Mouse (Mus musculus) forebrain, embryonic 14.5 days (tissue): ENCODE measurements around the gene Cdyl. TPM values are rescaled to one million over a fixed set of nuclear protein-coding genes. Genes with fewer than 3 reads are reported as not detected.

Source experiments
- ATAC-seq: fragments of 200-750 bp; cut with Nextera tagmentation; 2 replicates; pipeline ENCODE4 v1.8.0; 2017; ENCODE audit warnings: mild to moderate bottlenecking, moderate library complexity
- DNase-seq: peaks from one replicate; pipeline ENCODE4 v3.0.0-alpha.2; 2015; ENCODE audit warnings: low spot score
- H3K27ac ChIP-seq: fragments of 300-500 bp; sonication (generic); 2 replicates; pipeline ENCODE4 v1.5.1; 2014; ENCODE audit warnings: low read depth, mild to moderate bottlenecking, control low read depth, low read length, moderate library complexity
- H3K27me3 ChIP-seq: fragments of 300-500 bp; sonication (generic); replicated peaks from 2 replicates; pipeline ENCODE4 v1.6.1; 2014; ENCODE audit warnings: low read length, control low read depth, mixed read lengths; ENCODE audit not compliant: control insufficient read depth, insufficient read depth
- H3K36me3 ChIP-seq: fragments of 300-500 bp; sonication (generic); 2 replicates; pipeline ENCODE4 v1.6.1; 2014; ENCODE audit warnings: low read length, control low read depth; ENCODE audit not compliant: control insufficient read depth, insufficient read depth
- H3K4me1 ChIP-seq: fragments of 300-500 bp; sonication (generic); 2 replicates; pipeline ENCODE4 v1.6.1; 2014; ENCODE audit warnings: antibody characterized with exemption, low read length, control low read depth; ENCODE audit not compliant: control insufficient read depth, insufficient read depth
- H3K4me2 ChIP-seq: fragments of 300-500 bp; sonication (generic); 2 replicates; pipeline ENCODE4 v1.6.1; 2014; ENCODE audit warnings: mild to moderate bottlenecking, control low read depth, low read length
- H3K4me3 ChIP-seq: fragments of 300-500 bp; sonication (generic); 2 replicates; pipeline ENCODE4 v1.5.1; 2014; ENCODE audit warnings: low read depth, low read length, control low read depth
- H3K9ac ChIP-seq: fragments of 300-500 bp; sonication (generic); 2 replicates; pipeline ENCODE4 v1.6.1; 2014; ENCODE audit warnings: mild to moderate bottlenecking, low read length, control low read depth, moderate library complexity
- H3K9me3 ChIP-seq: fragments of 300-500 bp; sonication (generic); replicated peaks from 2 replicates; pipeline ENCODE4 v1.6.1; 2016; ENCODE audit warnings: low read length, control low read depth, mixed read lengths; ENCODE audit not compliant: control insufficient read depth
- WGBS: fragments of 180-500 bp; shearing (Covaris S2); extraction: QIAGEN DNeasy Blood & Tissue Kit; methylation state at CpG from one replicate; pipeline ENCODE4 v1.1.7; 2014; 5-methylcytosine and 5-hydroxymethylcytosine counted together
- polyA plus RNA-seq: library from polyadenylated mRNA; unstranded; fragments of >200 nt; fragmentation: Nextera tagmentation; extraction: Ambion mirVana; gene quantifications from 2 replicates; pipeline ENCODE4 v1.2.1, GENCODE M21; 2014

The Cdyl gene
- polyA plus RNA-seq, 1 experiment from 2014 or later: 4.5 TPM

DNA sequence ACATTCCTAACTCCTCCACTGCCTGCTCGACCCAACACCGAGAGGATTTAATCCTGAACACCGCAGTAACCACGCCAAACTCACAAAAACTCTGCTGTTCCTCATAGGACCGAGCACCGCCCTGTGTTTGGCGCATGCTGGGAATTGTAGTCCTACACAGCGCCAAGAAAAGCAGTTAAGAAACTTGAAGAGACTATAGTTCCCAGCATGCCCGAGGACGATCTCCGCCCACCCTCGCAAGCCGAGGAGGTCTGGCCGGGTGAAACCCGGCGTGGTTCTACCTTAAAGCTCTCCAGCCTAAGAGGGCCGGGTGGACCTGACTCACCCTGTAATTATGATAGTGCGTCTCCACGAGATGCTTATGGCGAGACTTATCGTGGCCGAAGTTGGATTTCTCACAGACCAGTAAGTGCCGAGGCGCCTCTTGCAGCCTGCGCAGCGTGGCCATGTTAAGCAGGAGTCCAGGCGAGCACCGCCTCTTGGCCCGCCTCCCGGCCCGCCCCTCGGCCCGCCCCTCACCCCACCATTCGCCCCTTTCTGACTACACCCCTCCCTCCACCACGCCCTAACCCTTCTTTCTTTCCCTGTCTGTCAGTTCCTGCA is 246.3 kb downstream of the Cdyl start, which contains the start of gene Rpp40:
Gene Rpp40, minus strand, starts transcription at position 481 of the 603 bp plus-strand sequence.
- no peaks in the 10 kb centered on the region for H3K9me3 ChIP-seq
- H3K27ac ChIP-seq: no peak within 1 kb of the TSS
- H3K27me3 ChIP-seq: no peaks in the 10 kb centered on the region
- DNase-seq (peak; percentile 97), ATAC-seq (peak; percentile 100)
- WGBS: under 1% methylated on average over 35 of the region's 35 CpGs
- H3K9ac ChIP-seq: peak within 1 kb of the TSS; percentile 65
- peak within 1 kb of the TSS; percentile 60 for H3K4me3 ChIP-seq
- no peaks in the 10 kb centered on the region for H3K4me1 ChIP-seq
- no peaks in the 10 kb centered on the region for H3K36me3 ChIP-seq
- peak within 1 kb of the TSS; percentile 63 for H3K4me2 ChIP-seq

DNA sequence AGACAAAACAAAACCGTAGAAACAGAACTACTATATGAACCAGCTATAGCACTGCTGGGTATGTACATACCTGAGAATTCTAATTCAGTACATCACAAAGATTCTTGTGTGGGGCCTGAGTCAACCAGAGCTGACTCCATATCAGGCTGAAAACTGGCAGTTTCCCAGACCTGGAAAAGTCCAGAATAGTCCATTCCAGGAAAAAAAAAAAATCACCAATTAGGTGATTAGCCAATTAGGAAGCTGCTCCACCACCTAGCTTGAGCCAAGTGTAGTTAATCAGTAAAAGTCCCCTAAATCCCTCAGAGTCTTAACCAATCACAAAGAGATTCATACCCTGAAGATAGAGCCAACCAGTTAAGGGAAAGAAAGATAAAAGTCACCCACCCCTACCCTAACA is 251.8 kb downstream of the Cdyl start:
- H3K27me3 ChIP-seq: no peaks in the 10 kb centered on the region
- ATAC-seq (no peak), DNase-seq (no peak)
- no peaks in the 10 kb centered on the region for H3K36me3 ChIP-seq
- no peak overlapping the region for H3K27ac ChIP-seq
- WGBS: 83% methylated on average over 1 of the region's 1 CpGs
- H3K4me2 ChIP-seq: no peak overlapping the region
- no peaks in the 10 kb centered on the region for H3K4me1 ChIP-seq
- H3K4me3 ChIP-seq: no peak overlapping the region
- H3K9ac ChIP-seq: no peak overlapping the region
- no peaks in the 10 kb centered on the region for H3K9me3 ChIP-seq

Other genes starting within 250 kb of the Cdyl start
- 7.8 and 9.2 TPM in 2 replicates for gene Rpp40, start 246.5 kb downstream of the Cdyl start, polyA plus RNA-seq